Mouse (Mus musculus) 3134 (cell line): ENCODE results near the gene Cend1.
A peak's percentile ranks its signal among the peaks of the same experiment; 100 is the strongest.

Source experiments
- DNase-seq: peaks from one replicate; pipeline ENCODE4 v3.0.0-alpha.2; 2011; ENCODE audit warnings: low spot score; ENCODE audit not compliant: insufficient read length; ENCODE audit errors: extremely low read depth

The Cend1 gene

DNA sequence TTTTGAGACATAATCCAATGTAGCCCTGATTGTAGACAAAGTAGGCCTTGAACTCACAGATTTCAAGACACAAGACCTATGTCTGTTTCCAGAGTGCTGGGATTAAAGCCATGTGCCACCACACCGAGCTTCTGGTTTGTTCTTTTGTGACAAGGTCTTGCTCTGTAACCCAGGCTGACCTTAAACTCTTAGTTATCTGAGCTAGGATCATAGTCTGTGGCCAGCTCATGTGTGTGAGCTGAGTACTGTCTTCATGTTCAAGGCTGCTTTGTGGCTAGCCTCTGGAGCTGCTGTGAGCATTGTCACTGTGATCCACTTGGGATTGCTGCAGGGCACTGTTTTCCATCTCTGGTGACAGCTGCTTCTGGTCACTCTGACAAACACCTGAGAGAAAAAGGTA, 33.9 kb downstream of the Cend1 start:
- DNase-seq, result no peak

DNA sequence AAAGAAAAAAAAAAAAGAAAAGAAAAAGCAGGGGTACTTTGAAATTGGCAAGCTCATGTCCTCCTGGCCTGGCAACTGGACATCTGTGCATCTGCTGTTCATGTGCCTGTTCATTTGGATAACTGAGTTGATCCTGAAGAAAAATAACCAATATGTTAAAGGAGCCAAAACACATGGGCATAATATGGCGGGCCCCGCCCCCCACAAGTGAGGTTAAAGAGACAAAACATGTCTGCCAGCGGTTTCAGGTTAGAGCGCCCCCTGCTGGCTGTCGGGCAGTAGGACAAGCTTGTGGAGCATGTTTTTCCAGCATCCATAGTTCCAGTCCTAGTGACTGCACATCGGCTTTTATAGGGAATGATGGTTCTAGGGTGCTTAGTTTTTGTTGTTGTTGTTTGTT, 34.5 kb downstream of the Cend1 start:
- DNase-seq, result peak; percentile 54

DNA sequence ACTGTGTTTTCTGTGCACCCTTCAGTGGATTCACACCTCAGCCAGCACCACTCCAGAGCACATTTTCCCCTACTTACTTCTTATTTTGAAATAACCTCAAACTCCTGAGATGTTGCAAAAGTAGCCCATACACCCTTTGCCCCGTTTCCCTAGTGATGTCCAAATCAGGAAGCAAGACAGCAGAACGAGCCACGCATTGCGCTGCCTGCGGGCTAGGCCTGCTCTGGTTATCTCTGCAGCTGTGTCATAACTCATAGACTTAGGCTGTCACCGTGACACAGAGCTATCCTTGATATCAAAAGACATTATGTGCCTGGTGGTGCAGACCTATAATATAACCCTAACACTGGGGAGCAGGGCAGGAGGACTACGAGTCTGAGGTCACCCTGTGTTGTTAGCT, 35.1 kb downstream of the Cend1 start:
- DNase-seq, result no peak

DNA sequence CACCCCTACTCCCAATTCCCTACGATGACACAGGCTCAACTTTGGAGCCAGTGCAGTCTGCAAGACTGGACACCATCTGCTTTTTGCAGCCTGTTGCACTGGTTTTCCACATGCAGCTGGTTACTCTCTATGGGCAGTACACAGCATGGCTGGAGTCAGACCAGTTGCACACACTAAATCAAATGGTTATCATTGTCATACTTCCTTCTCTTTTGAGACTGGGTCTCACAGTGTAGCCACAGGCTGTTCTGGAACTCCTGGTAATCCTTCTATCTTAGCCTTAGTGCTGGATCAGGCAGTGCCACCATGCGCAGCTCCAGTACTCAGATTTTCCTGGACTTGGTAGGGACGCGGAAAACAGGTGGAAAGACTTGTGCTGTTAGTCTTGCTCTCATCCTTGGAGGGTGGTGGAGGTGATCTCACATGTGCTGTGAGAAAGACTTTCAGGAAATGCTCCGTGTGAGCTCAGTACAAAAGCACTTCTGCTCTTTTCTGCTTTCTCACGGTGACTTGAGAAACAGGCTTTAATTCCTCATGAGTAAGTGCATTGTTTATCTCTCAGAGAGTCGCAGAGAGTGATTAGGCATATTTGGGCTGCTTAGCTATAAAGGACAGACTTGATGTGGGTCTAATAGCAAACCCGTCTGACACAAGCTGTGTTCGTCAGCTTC, 36.6 kb downstream of the Cend1 start:
- DNase-seq, result no peak

DNA sequence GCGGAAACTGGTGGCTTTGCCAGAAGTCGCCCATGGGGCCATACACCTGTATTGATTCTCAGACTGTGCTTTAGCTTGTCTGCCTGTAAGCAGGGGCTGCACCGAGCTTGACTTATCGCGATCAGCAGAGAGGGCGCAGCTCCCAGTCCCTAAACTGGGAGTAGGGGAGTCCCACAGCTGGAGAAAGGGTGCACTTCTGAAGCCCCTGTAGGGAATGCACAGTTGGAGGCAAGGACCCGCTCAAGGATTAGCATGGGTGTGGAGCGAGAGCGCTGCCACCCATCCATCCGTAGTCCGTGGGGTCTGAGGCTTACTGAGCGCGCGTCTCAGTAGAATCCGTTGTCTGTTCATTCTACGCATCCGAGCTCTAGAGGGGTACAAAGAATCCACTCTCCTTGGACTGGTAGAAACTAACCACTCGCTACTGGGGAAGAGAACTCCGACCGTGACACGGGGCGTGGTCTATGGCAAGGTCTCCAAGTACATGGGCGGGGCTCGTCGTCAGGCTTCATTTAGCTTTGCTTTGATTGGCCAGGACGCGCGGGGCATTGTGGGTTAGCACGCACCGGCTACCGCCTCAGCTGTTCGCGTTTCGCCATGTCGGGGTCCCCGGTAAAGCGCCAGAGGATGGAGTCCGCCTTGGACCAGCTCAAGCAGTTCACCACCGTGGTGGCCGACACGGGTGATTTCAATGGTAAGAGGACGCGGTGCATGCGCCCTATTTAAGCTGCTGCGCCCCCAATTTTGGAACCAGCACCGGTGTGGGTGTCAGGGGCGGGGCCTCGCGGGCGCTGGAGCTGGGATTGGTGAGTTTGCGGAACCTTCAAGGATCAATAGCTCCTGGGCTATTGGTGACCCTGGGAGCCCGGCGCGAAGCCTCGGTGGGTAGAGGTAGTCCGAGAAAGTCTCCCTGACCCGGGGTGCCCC, 37.4 kb downstream of the Cend1 start, which contains the start of gene Taldo1:
Taldo1 (plus strand) TSS at position 575 of the 927 bp plus-strand sequence.
- DNase-seq, result peak; percentile 87

DNA sequence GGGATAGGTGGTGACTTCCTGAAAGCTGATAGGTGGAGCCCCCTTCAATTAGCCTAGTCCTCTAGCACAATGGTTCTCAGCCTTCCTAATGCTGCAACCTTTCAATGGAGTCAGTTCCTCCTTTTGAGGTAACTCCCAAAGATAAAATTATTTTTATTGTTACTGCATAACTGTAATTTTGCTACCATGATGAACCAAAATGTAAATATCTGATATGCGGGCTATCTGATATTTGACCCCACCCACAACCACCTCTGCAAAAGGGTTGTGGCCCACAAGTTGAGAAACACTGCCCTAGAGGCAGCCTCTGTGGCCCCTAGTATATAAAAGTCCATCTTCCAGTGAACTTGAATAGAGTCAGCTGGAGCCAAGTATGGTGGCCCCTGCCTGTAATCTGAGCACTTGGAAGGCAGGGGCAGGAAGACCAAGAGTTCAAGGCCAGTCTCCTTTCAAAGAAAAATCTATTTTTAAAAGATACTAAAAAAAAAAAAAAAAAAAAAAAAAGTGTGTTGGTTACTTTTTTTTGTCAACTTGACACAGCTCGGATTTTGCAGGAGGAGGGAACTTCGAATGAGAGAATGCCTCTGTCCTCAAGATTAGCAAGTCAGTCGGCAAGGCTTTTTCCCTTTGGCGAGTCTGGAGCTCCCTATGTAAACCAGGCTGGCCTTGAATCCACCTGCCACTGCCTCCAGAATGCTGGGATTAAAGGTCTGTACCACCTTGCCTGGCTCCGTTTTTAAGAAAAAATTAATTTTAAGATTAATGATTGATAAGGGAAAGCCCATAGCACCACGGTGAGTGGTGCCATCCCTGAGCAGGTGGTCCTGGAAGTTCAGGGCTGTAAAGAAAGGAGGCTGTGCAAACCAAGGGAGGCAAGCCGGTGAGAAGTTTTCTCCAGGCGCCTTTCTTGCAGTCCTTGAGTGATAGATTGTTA, 38.7 kb downstream of the Cend1 start:
- DNase-seq, result no peak

DNA sequence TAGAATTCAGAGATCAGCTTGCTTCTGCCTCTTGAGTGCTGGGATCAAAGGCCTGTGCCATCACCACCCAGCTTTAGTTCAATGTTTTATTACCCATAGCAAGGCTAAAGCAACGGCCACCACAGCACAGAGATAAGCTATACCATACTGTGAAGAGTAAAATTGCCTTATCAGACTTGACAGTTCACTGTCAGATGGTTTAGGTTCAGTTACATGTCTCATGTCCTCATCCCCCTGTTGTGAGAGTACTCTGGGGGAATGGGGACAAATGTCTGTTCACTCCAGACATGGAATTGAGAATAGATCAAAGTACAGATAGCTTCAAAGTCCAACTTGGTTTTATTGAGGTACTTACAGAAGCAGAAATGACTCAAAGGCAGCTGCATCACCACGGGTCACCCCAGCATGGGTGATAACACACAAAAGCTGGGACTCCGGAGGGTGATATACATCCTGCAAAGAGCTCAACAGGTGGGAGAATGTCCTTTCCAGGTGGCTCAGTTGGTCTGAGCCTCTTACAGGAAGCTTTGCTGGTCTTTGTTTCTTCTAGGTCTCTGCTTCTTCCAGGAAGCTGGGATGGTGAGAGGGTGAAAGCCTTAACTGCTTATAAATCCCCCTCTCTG, 40.7 kb downstream of the Cend1 start:
- DNase-seq, result no peak

DNA sequence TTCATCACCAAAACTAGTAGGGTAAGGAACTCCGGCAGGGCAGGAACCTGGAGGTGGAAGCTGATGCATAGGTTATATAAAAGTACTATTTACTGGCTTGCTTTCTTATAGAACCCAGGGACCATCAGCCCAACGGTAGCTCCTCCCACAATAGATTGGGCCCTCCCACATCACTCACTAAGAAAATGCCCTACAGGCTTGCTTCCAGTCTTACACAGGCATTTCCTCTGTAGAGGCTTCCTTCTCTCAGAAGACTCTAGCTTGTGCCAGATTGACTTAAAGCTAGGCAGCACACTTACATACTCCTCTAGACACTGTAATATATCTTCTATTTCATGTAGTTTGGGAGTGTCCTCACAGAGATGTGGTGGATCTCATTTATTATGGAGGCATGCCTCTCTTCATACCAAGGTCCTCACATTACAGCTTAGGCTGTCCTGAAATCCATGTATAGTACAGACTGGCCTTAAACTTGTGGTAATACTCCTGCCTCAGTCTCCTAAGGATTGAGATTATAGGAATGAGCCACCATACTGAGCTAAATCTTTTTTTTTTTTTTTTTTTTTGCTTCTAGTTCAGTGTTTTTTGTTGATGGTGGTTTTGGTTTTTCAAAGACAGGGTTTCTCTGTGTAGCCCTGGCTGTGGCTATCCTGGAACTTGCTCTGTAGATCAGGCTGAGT, 41.3 kb downstream of the Cend1 start:
- DNase-seq, result no peak

DNA sequence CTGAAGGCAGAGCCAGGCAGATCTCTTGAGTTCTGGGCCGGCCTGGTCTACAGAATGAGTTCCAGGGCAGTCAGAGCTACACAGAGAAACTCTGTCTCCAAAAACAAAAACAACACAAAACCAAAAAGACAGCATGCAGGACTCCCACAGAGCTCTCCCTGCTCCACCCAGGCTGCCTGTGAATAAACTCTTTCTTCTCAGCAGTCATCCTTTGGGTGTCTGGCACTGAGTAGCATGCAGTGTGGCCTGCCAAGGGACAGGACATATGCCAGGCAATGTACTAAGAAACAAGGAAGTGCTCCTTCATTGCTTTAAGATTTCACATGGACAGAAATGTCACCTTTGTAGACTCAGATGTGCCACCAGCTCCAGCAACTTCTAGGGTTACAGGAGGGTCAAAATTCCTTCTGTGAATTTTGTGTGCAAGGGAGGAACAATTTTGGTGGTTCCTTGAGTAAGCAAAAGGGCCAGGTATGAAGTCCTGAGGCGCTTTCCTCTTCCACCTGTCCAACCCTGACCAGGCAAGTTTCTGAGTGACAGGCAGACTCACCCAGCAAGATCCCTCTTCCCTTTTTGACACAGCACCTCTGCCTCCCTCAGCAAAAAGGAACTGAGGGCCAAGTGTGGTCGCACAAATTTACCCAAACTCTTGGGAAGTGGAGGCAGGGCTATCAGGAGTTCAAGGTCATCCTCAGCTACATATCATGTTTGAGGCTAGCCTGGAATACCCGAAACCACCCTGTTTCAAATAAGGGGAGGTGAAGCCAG, 48.0 kb downstream of the Cend1 start:
- DNase-seq, result peak; percentile 25

DNA sequence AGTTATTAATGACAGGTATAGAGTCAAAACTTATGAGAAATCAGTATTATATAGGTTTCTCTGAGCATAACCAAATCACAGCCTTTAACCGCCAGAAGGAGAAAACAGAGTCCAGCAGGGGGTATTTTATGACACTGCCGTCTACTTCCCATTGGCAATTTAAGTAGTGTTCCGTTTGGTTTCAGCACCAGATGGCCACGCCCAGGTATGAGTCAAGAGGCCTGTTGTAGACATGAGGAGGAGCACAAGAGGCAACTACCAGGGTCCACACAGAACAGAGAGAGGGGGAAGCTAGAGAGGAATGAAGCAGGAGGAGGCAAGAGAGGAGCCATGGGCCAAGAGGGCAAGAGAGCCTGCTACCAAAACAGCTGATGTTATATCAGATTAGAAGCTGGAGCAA, 49.7 kb downstream of the Cend1 start:
- DNase-seq, result peak; percentile 47
